Mouse (Mus musculus): ENCODE measurements around the gene Tmem63a. TPM values are rescaled to one million over a fixed set of nuclear protein-coding genes. Genes with fewer than 3 reads are reported as not detected.

Tmem63a gene
- polyA plus RNA-seq, 2 experiments from 2014 or later = 13.5 to 13.7 TPM

DNA sequence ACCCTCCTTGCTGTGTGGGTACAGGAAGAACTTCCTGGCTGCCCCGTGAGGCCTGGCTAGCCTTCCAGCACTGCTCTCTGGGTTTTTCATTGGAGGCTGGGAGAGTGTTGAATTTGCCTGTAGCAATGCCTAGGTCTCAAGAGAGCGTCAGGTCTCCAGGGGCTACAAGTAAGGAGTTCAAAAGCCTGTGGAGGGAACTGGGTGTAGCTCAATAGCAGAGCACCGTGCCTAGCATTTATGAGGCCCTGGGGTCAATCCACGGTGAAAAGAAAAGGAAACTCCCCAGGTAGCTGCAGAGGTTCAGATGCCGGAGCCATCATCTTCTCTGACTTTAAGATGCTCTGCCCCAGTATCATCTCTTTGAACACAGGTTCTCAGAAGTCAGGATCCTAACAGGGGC, 69.5 kb downstream of the Tmem63a start:
- ATAC-seq = no peak

DNA sequence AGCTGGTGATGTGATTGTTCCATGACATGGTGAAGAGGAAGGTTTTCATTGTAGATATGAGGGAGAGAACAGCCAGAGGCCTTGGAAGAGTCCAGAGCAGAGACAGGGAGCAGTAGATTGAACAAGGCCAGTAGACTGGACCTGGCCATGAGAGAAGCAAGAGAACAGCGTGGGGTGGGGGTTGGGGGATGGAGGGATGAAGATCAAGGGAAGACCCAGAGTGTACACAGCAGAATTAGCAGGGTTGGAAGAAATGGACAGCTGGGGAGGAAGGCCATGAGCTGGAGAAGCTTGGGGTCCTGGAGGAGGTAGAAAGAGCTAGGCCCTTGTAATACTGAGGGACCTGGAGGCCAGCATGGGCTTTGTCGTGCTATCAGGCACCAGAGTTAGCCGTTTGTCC, 70.3 kb downstream of the Tmem63a start:
- no peak for ATAC-seq

DNA sequence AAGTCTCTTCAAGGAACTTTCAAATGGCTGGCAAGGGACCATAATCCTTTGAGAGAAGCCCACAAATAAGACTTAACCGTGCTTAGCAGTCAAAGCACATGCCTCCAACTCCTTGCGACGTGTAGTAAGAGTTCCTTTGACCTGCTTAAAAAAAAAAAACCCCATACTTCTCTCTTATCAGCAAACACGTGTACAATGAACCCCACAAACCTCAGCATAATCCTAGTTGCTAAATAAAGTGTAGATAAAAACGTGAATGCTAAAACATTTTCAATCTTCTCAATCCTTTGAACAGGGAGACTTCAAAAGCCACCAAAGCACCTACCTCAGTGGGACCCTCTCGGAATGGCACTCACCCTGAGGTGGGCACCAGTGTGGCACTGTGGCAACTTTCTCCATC, 71.3 kb downstream of the Tmem63a start:
- no peak for ATAC-seq

DNA sequence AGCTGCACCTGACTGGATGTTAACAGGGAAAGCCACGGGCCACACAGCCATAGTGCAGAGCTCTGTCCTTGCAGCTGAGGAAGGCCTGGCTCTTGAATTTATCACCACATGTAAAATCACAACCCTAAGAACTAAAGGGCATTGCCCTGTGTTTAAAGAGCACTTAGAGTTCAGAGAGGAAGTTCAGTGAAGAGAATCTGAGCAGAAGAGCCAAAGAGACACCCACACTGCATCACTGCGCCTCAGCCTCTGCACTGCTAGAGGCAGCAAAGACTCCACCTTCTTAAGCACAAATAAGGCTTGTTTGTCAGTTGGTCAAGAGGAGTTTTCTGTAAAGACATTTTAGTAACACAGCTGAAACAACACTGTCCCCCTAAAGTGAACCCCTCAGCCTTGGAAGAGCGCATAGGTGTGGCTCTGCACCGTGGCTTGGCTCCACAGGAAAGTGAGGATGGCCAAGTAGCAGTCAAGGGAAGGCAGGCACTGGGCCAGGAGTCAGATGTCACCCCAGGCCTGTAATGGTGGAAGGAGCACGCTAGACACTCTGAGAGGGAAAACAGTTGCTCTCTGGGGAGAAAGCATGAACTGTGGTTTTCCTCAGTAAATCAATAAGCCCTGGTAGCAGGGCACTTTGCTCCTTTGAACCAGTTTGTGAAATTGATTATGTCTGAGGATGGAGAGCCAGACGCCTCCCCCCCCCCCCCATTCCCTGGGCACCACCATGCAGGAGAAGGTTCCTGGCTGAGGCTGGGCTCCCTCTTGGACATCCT, 72.8 kb downstream of the Tmem63a start:
- ATAC-seq = peak; percentile 21

DNA sequence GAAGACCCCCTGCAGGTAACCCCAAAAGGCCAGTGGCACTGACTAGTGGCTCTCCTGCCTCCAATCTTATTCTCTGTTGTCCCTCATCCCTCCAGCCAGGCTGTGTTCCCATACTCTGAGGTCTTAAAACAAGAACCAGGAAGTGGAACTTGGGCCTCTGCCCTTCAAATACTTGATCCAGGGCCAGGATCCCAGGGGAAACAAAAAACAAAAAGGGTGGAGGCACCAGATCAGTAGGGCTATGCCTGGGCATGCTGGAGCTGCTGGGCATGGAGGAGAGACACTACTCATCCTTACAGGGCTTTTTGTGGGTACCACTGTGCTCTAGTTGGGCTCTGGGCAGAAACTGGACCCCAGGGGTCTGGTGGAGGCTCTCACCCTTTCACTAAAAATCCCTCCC, 73.4 kb downstream of the Tmem63a start:
- no peak for ATAC-seq

GRCm38 (mm10) chr1:181016045-181016444, 73.9 kb downstream of the Tmem63a start:
- no peak for ATAC-seq

GRCm38 (mm10) chr1:181016532-181017131, 74.5 kb downstream of the Tmem63a start:
- ATAC-seq = peak; percentile 70

DNA sequence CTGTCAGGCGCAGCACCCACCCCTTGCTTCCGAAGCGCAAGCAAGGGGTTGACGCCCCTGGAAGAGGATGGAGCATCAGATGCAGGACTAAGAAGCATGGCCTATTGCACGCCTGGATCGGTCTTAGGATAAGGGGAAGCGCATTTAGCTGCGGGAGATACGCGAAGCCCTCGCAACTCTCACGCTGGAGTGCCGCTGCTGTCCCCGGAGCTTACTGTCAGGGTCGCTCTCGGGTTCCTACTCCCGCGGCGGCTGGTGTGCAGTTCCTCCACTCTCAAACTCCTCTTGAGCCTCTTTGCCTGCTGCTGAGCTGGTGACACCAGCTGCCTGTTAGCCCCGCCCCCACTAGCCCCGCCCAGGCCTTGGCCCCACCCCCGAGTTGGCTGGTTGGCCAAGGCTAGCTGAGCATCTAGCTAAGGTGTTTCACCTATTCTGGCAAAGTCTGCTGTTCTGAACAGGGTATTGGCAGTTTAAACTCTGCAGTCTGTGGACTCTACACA, 75.1 kb downstream of the Tmem63a start:
- ATAC-seq = peak; percentile 60

DNA sequence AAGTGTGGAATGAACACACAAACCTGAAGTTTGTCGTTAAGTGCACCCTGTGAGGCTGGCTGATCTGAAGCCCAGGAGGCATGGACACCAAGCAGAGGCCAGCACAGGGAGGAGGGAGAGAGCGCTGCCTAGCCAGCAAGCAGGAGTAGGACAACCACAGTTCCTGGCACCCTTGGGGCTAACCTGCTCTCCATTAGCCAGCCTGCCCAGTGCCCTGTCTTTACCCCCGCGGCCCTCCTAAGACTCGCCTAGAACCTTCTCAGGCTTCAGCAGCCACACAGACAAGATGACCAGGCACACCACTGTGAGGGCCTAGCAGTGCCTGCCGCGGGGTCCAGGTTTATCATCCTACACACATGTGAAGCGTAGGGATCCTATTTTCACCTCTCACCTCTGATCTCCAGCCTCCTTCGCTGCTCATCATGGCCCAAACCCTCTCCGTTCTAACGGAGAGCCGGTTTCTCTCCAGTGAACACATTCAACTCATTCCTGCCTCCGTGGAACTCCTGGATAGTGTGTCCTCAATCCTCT, 75.8 kb downstream of the Tmem63a start:
- ATAC-seq = no peak

DNA sequence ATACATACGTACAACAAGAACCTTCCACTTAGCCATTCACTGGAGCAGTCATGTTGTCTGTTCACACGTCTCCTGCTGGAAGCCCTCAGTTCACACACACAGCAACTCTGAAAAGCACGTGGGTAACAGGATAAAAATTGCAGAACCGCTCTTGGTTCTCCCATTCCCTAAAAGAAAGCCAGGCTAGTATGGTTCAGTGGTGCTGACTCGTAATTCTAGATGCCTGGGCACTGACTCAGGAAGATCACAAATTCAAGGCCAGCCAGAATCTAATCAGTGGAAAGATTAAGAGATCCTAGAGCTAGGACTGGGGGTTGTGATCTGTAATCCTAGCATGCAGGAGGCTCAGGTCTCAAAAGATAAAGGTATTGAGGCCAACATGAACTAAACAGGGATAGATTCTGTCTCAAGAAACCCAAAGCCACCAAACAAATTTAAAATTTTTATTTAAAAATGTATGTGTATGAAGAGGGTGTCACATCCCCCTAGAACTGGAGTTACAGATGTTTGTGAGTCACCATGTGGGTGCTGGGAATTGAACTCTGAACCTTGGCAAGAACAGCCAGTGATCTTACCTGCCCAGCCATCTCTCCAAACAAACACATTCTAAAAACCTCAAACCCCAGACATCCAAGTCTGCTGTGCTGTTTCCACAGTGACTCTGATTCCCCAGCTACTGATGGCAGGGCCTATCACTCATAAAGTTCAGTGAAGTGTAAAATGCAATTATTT, 78.8 kb downstream of the Tmem63a start, which contains the start of gene Ephx1:
Gene Ephx1 (minus strand): TSS at position 149 of the 732 bp plus-strand sequence.
- no peak for ATAC-seq

DNA sequence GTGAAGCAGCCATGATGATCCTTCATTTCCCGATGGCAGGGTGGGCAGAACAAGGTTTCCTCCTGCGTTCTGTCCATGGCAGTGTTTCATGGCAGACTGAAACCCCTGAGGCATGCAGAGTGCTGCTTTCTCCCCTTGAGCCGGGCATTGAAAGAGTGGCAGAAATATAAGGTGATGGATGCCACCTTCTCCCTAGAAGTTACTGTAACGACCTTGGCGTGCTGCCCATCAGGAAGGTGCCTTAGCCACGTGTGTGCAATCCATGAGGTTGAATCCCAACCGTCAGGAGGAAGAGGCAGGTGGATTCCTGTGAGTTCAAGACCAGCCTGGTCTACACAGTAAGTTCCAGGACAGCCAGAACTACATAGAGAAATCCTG, 79.3 kb downstream of the Tmem63a start:
- ATAC-seq = no peak

DNA sequence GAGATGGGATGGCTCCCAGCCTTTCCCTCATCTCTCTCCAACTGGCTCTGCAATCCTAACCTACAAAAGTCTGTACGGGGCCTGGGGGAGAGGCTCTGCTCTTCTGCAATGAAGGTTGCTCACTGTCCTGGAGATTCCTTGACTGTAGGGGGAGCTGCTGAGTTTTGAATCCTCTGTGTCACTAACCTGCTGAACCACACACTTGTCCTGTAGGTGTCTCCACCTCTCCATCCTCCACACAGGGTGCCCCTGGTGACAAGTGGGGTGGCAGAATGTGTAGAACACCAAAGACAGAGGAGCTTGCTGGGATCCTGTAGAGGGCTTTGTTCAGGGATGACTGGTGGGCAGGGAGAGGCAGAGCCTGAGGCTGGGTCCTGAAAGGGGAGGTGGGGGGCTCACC, 80.1 kb downstream of the Tmem63a start:
- peak; percentile 85 for ATAC-seq

Other genes with a start within 250 kb of the Tmem63a start
- gene Mixl1, start 245.3 kb upstream of the Tmem63a start, polyA plus RNA-seq (2017; shearing (Covaris generic)) = not detected
- gene Acbd3, start 216.3 kb upstream of the Tmem63a start, polyA plus RNA-seq (2017; shearing (Covaris generic)) = 10 to 100 TPM; 11.5 to 11.9 TPM
- 100 to 1,000 TPM; 737 to 878 TPM for gene H3f3a, start 128.4 kb upstream of the Tmem63a start, polyA plus RNA-seq (2017; shearing (Covaris generic))
- 10 to 100 TPM; 32.3 to 34.1 TPM for gene Sde2, start 91.2 kb upstream of the Tmem63a start, polyA plus RNA-seq (2017; shearing (Covaris generic))
- gene Lefty2, start 49.2 kb upstream of the Tmem63a start, polyA plus RNA-seq (2017; shearing (Covaris generic)) = not detected
- gene Pycr2, start 38.1 kb upstream of the Tmem63a start, polyA plus RNA-seq (2017; shearing (Covaris generic)) = 10 to 100 TPM; 44.3 to 45.6 TPM
- gene Lefty1, start 7.3 kb upstream of the Tmem63a start, polyA plus RNA-seq (2017; shearing (Covaris generic)) = not detected
- 100 to 1,000 TPM; 125 to 176 TPM for gene Ephx1, start 78.6 kb downstream of the Tmem63a start, polyA plus RNA-seq (2017; shearing (Covaris generic))
- gene 9130409I23Rik, start 108.9 kb downstream of the Tmem63a start, polyA plus RNA-seq (2017; shearing (Covaris generic)) = under 1 TPM in 1 of 2 experiments, not detected in 1; 0.29 TPM
- gene Nvl, start 201.9 kb downstream of the Tmem63a start, polyA plus RNA-seq (2017; shearing (Covaris generic)) = 10 to 100 TPM; 27.8 to 37.9 TPM
- 10 to 100 TPM; 71.6 to 91.0 TPM for gene Cnih4, start 202.3 kb downstream of the Tmem63a start, polyA plus RNA-seq (2017; shearing (Covaris generic))